Comparison of ENCODE assay signal across 12 mouse cellular contexts in the genomic region with DNA sequence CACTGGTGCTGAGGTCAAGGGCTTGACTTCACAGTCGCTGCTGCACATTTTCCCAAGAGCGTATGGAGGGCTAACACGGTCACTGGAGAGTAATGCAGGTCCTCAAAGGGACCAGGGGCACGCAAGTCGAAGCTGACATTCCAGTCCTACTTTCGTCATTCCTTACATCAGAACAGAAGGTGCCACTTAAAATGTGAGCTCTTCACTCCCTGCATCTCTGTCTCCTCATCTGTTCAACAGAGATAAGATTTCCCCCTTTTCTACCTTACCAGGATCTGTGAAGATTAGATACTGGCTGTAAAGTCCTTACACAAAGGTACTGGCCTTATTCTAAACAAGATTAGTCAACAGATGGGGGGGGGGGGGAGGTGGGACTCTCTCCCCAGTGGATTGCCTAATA.
DNase-seq lines count a peak whose midpoint lies in the region; ATAC-seq and TF ChIP-seq lines count a peak whose summit lies in the region.
"Had no signal": no experiment of that assay in that cellular context is flagged by ENCODE, and none has a peak within 500 bp of the region (broad histone marks: within the 10 kb centered on the region; RNA-seq: fewer than 3 reads in every experiment).

No protein-coding gene starts in this region.

- H3K27ac ChIP-seq in heart, embryonic 13.5 days (replicated peaks), result peak overlapping the region; percentile 74; the same call in 1 of the 2 replicates
- H3K27ac ChIP-seq in thymus, adult 2 months (ENCODE audit: control insufficient read depth, insufficient read depth, low read length), result no peak overlapping the region
- H3K27ac ChIP-seq: limb, embryonic 13.5 days had no signal

- no peak for ATAC-seq in heart, embryonic 13.5 days (ENCODE audit: extremely low read depth, insufficient number of reproducible peaks, low FRiP score, low TSS enrichment)

- intact Hi-C loops in heart, postnatal 25 days (cut with DNase I), result no loop called here
- intact Hi-C loops in left cerebral cortex, postnatal 25 days (cut with DNase I), result loop anchor here (5.0 kb wide), 1 partner anchor 303 kb away; no protein-coding TSS in a partner anchor

- no peaks in the 10 kb centered on the region for H3K9me3 ChIP-seq in heart, embryonic 13.5 days
- H3K9me3 ChIP-seq: limb, embryonic 13.5 days had no signal

- H3K27me3 ChIP-seq in heart, embryonic 13.5 days (replicated peaks), result no peaks in the 10 kb centered on the region
- no peaks in the 10 kb centered on the region for H3K27me3 ChIP-seq in thymus, adult 2 months (ENCODE audit: control insufficient read depth, insufficient read depth, low read length)
- H3K27me3 ChIP-seq: limb, embryonic 13.5 days had no signal

- no peak for TF ChIP-seq POLR2A in thymus, adult 2 months (IDR thresholded peaks at IDR 0.05; ENCODE audit: control insufficient read depth, extremely low read depth, insufficient read depth, low read length, poor library complexity)

- no peak for TF ChIP-seq CTCF in thymus, adult 2 months (IDR thresholded peaks at IDR 0.05; ENCODE audit: borderline replicate concordance, control insufficient read depth, extremely low read depth, insufficient read depth, low read length, poor library complexity)

- WGBS in heart, embryonic 13.5 days, result 17% methylated on average over 6 of the region's 6 CpGs
- WGBS in thymus, adult 2 months, result 98% methylated on average over 6 of the region's 6 CpGs

- no peaks in the 10 kb centered on the region for H3K36me3 ChIP-seq in heart, embryonic 13.5 days
- H3K36me3 ChIP-seq in thymus, adult 2 months (ENCODE audit: control insufficient read depth, insufficient read depth, low read length), result no peaks in the 10 kb centered on the region
- H3K36me3 ChIP-seq: limb, embryonic 13.5 days had no signal

- peaks cover 28% of the 10 kb centered on the region for H3K4me1 ChIP-seq in heart, embryonic 13.5 days
- no peaks in the 10 kb centered on the region for H3K4me1 ChIP-seq in thymus, adult 2 months (replicated peaks; ENCODE audit: control insufficient read depth, insufficient read depth, low read length)

- no peak overlapping the region for H3K4me3 ChIP-seq in heart, embryonic 13.5 days
- no peak overlapping the region for H3K4me3 ChIP-seq in thymus, adult 2 months (ENCODE audit: control insufficient read depth, insufficient read depth, low read length)

- DNase-seq in heart, postnatal 25 days (ENCODE audit: low spot score), result no peak
- DNase-seq in retina, postnatal 1 day, result peak; percentile 26
- no peak for DNase-seq in retina, embryonic 14.5 days (ENCODE audit: low spot score)
- peak; percentile 46 for DNase-seq in liver
- no peak for DNase-seq in thymus, postnatal 14 days
- no peak for DNase-seq in left cerebral cortex, postnatal 25 days (ENCODE audit: low spot score in 2 of 2)
- no peak for DNase-seq in thymus, adult 2 months
- DNase-seq: adrenal gland, adult 8-10 months; cerebellum, adult 11-12 months; spleen, adult 18-20 months had no signal

- H3K9ac ChIP-seq in heart, embryonic 13.5 days, result no peak overlapping the region
- H3K9ac ChIP-seq: limb, embryonic 13.5 days had no signal

- H3K4me2 ChIP-seq in heart, embryonic 13.5 days, result peak overlapping the region; percentile 65; the same call in 1 of the 2 replicates

Comparison
In these comparisons a context has a peak if more than half of its experiments do, and no peak if none do; other contexts are left out.
1. DNase-seq: peak in retina, postnatal 1 day (single experiment) and liver (single experiment); none in heart, postnatal 25 days (single experiment), retina, embryonic 14.5 days (single experiment), thymus, postnatal 14 days (single experiment), left cerebral cortex, postnatal 25 days (0 of 2) and thymus, adult 2 months (single experiment).